Comparison of ENCODE assay signal across 8 mouse cellular contexts in the genomic region with DNA sequence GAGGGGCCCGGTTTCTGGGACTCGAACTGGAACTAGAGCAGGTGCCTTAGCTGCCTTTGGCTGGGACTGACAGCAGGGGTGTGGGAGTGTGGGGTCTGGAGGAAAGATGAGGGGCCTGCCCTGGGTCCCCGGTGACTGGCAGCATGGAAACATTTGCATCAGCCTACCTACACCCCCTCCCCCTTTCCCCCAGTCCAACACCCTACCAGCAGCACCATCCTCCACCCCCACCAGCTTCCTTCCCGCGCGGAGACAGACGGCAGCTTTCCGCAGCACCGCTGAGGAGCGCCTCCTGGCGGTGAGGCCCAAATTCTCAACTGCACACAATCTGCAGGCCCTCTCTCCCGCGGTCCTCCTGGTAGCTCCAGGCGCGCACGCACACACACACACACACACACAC. TPM values are rescaled to one million over a fixed set of nuclear protein-coding genes. Genes with fewer than 3 reads are reported as not detected.
DNase-seq lines count a peak whose midpoint lies in the region; ATAC-seq and TF ChIP-seq lines count a peak whose summit lies in the region.
"Had no signal": no experiment of that assay in that cellular context is flagged by ENCODE, and none has a peak within 500 bp of the region (broad histone marks: within the 10 kb centered on the region; RNA-seq: fewer than 3 reads in every experiment).

No protein-coding gene starts in this region.

- peak in 1 of 2 experiments; percentile 80; a peak in 2 of 4 replicates for TF ChIP-seq CTCF in CH12.LX (conservative IDR thresholded peaks at IDR 0.05 in 1 of 2, IDR thresholded peaks at IDR 0.05 in 1 of 2; ENCODE audit: low read depth in 2 of 2, low read length in 2 of 2)

- WGBS in hindbrain, embryonic 10.5 days: 4% methylated on average over 16 of the region's 16 CpGs
- WGBS in midbrain, embryonic 11.5 days: 4% methylated on average over 12 of the region's 16 CpGs

- intact Hi-C loops in left cerebral cortex, postnatal 10 days (cut with DNase I): loop anchor here (2.0 to 5.0 kb wide), 5 partner anchors 40 to 255 kb away; no protein-coding TSS in a partner anchor

- H3K4me1 ChIP-seq in CH12.LX (ENCODE audit: control insufficient read depth in 1 of 2, insufficient read depth in 2 of 2): peaks cover 24 to 54% of the 10 kb centered on the region in 2 experiments
- H3K4me1 ChIP-seq in hindbrain, embryonic 10.5 days (replicated peaks): peaks cover 54% of the 10 kb centered on the region
- peaks cover 19% of the 10 kb centered on the region for H3K4me1 ChIP-seq in midbrain, embryonic 11.5 days (ENCODE audit: control insufficient read depth, insufficient read depth, low read length)

- dilution Hi-C loops in CH12.LX (cut with MboI; ENCODE audit: extremely low pct_ligation_motif_present, extremely low pct_unique_long_range_greater_than_20kb, low sequenced_read_pairs): no loop called here

- no peak overlapping the region for H3K27ac ChIP-seq in CH12.LX (ENCODE audit: insufficient read depth, low read depth)
- H3K27ac ChIP-seq in hindbrain, embryonic 10.5 days: 0 out of 2 replicates have a peak overlapping the region, but pooled peaks have one; percentile 80
- no peak overlapping the region for H3K27ac ChIP-seq in midbrain, embryonic 11.5 days (ENCODE audit: low read depth, low read length)
- H3K27ac ChIP-seq: heart, embryonic 15.5 days had no signal

- H3K4me3 ChIP-seq in CH12.LX (replicated peaks in 1 of 3; ENCODE audit: low read depth in 2 of 3, low read length in 2 of 3, poor library complexity in 1 of 3): no peak overlapping the region
- peak overlapping the region; percentile 57 for H3K4me3 ChIP-seq in hindbrain, embryonic 10.5 days
- peak overlapping the region; percentile 41; the same call in 1 of the 2 replicates for H3K4me3 ChIP-seq in midbrain, embryonic 11.5 days (ENCODE audit: low read depth, low read length)

- no peak for TF ChIP-seq EP300 in CH12.LX (IDR thresholded peaks at IDR 0.05; ENCODE audit: low read length)

- no peak overlapping the region for H3K9ac ChIP-seq in CH12.LX (ENCODE audit: insufficient read depth, low read depth)
- no peak overlapping the region for H3K9ac ChIP-seq in midbrain, embryonic 11.5 days (ENCODE audit: low read length)
- H3K9ac ChIP-seq: heart, embryonic 15.5 days had no signal

- H3K27me3 ChIP-seq in CH12.LX (replicated peaks): peaks cover 51% of the 10 kb centered on the region
- H3K27me3 ChIP-seq in hindbrain, embryonic 10.5 days (ENCODE audit: insufficient read depth, poor library complexity, severe bottlenecking): peaks cover 68% of the 10 kb centered on the region
- H3K27me3 ChIP-seq in midbrain, embryonic 11.5 days (ENCODE audit: control insufficient read depth, insufficient read depth, low read length): peaks cover 16% of the 10 kb centered on the region

- H3K9me3 ChIP-seq in CH12.LX (replicated peaks; ENCODE audit: low read length): no peaks in the 10 kb centered on the region
- no peaks in the 10 kb centered on the region for H3K9me3 ChIP-seq in hindbrain, embryonic 10.5 days
- no peaks in the 10 kb centered on the region for H3K9me3 ChIP-seq in midbrain, embryonic 11.5 days (ENCODE audit: control insufficient read depth, low read length)
- H3K9me3 ChIP-seq: heart, embryonic 15.5 days had no signal

- TF ChIP-seq POLR2A in CH12.LX (IDR thresholded peaks at IDR 0.05; ENCODE audit: low read depth, low read length): no peak

- H3K4me2 ChIP-seq in CH12.LX (ENCODE audit: insufficient read depth, low read depth, poor library complexity, severe bottlenecking): peak overlapping the region; percentile 48
- H3K4me2 ChIP-seq in midbrain, embryonic 11.5 days: peak overlapping the region; percentile 70

- no peaks in the 10 kb centered on the region for H3K79me2 ChIP-seq in CH12.LX (replicated peaks; ENCODE audit: control insufficient read depth, extremely low read depth, insufficient read depth, poor library complexity, severe bottlenecking)

- in situ Hi-C loops in CH12.LX (cut with MboI; ENCODE audit: low pct_ligation_motif_present, low pct_unique_long_range_greater_than_20kb, low sequenced_read_pairs): no loop called here

- TF ChIP-seq RAD21 in CH12.LX (IDR thresholded peaks at IDR 0.05; ENCODE audit: low read depth, low read length): peak; percentile 50

- H3K36me3 ChIP-seq in CH12.LX (replicated peaks in 1 of 2; ENCODE audit: control insufficient read depth in 1 of 2, insufficient read depth in 1 of 2, low read length in 1 of 2): no peaks in the 10 kb centered on the region
- no peaks in the 10 kb centered on the region for H3K36me3 ChIP-seq in hindbrain, embryonic 10.5 days
- H3K36me3 ChIP-seq in midbrain, embryonic 11.5 days (ENCODE audit: control insufficient read depth, insufficient read depth, low read length): no peaks in the 10 kb centered on the region
- H3K36me3 ChIP-seq: heart, embryonic 15.5 days had no signal

- peak; percentile 59 for DNase-seq in CH12.LX (ENCODE audit: extremely low read depth)
- peak; percentile 42 for DNase-seq in adrenal gland, adult 2 months
- peak; percentile 45 for DNase-seq in embryo, embryonic 11.5 days (ENCODE audit: low read depth, low spot score)
- DNase-seq in hindbrain, embryonic 10.5 days (ENCODE audit: low spot score): peak; percentile 80
- DNase-seq in left cerebral cortex, postnatal 10 days (ENCODE audit: extremely low spot score in 1 of 2, low spot score in 2 of 2): peak; percentile 84 to 86
- peak; percentile 98 for DNase-seq in midbrain, embryonic 11.5 days (ENCODE audit: low spot score, missing footprints)
- peak; percentile 30 to 84 for DNase-seq in spleen, postnatal 10 days (ENCODE audit: low spot score in 2 of 2)

- ATAC-seq in midbrain, embryonic 11.5 days (ENCODE audit: low FRiP score): peak; percentile 43

TF ChIP-seq in CH12.LX, 34 proteins besides CTCF, POLR2A, EP300 and RAD21:
- TF ChIP-seq USF1 (IDR thresholded peaks at IDR 0.05; ENCODE audit: low read depth, low read length) (no peak), ETS1 (conservative IDR thresholded peaks at IDR 0.05; ENCODE audit: low read depth, low read length) (no peak), ZNF384 (IDR thresholded peaks at IDR 0.05; ENCODE audit: low read depth, low read length) (no peak), CHD2 (IDR thresholded peaks at IDR 0.05; ENCODE audit: low read length) (peak; percentile 49; the same call in 1 of the 2 replicates), KAT2A (IDR thresholded peaks at IDR 0.05; ENCODE audit: insufficient replicate concordance, low read length) (no peak), ELF1 (IDR thresholded peaks at IDR 0.05; ENCODE audit: low read depth, low read length) (no peak), CHD1 (IDR thresholded peaks at IDR 0.05; ENCODE audit: low read depth, low read length) (no peak), ZKSCAN1 (IDR thresholded peaks at IDR 0.05; ENCODE audit: borderline replicate concordance, low read depth, low read length) (no peak), MAX (IDR thresholded peaks at IDR 0.05; ENCODE audit: low read length) (no peak), MYC (IDR thresholded peaks at IDR 0.05; ENCODE audit: low read depth, low read length) (no peak), E2F4 (IDR thresholded peaks at IDR 0.05; ENCODE audit: insufficient replicate concordance, low read depth, low read length) (0 out of 2 replicates have a peak, but pooled peaks have one; percentile 48), NRF1 (IDR thresholded peaks at IDR 0.05; ENCODE audit: low read depth, low read length) (no peak), GABPA (IDR thresholded peaks at IDR 0.05; ENCODE audit: insufficient replicate concordance, low read depth, low read length) (no peak), MEF2A (IDR thresholded peaks at IDR 0.05; ENCODE audit: borderline replicate concordance, low read depth, low read length) (no peak), POLR2AphosphoS2 (IDR thresholded peaks at IDR 0.05; ENCODE audit: low read depth, low read length) (no peak), MAFK (IDR thresholded peaks at IDR 0.05; ENCODE audit: insufficient replicate concordance, low read length) (no peak), MAZ (IDR thresholded peaks at IDR 0.05; ENCODE audit: low read depth, low read length) (0 out of 2 replicates have a peak, but pooled peaks have one; percentile 31), HCFC1 (IDR thresholded peaks at IDR 0.05; ENCODE audit: low read depth, low read length) (no peak), BHLHE40 (IDR thresholded peaks at IDR 0.05; ENCODE audit: low read depth, low read length) (no peak), SMC3 (IDR thresholded peaks at IDR 0.05; ENCODE audit: low read depth, low read length) (peak; percentile 81), NELFE (IDR thresholded peaks at IDR 0.05; ENCODE audit: low read depth, low read length) (no peak), UBTF (IDR thresholded peaks at IDR 0.05; ENCODE audit: low read depth, low read length) (no peak), IRF4 (IDR thresholded peaks at IDR 0.05; ENCODE audit: low read depth, low read length) (no peak; the same call in 1 of the 2 replicates), JUN (IDR thresholded peaks at IDR 0.05; ENCODE audit: insufficient read depth, low read depth, low read length) (no peak), RCOR1 (conservative IDR thresholded peaks at IDR 0.05; ENCODE audit: low read depth, low read length) (no peak), ZMIZ1 (IDR thresholded peaks at IDR 0.05; ENCODE audit: low read depth, low read length) (no peak), USF2 (conservative IDR thresholded peaks at IDR 0.05; ENCODE audit: low read depth, low read length) (no peak), ZC3H11A (IDR thresholded peaks at IDR 0.05; ENCODE audit: low read depth, low read length) (no peak), MXI1 (IDR thresholded peaks at IDR 0.05; ENCODE audit: low read depth, low read length) (no peak), TBP (conservative IDR thresholded peaks at IDR 0.05; ENCODE audit: low read depth, low read length) (no peak), TCF12 (IDR thresholded peaks at IDR 0.05; ENCODE audit: low read depth, low read length) (peak; percentile 25; the same call in 1 of the 2 replicates), PAX5 (IDR thresholded peaks at IDR 0.05; ENCODE audit: low read length) (no peak), SIN3A (IDR thresholded peaks at IDR 0.05; ENCODE audit: low read length) (no peak)

RNA-seq across cellular contexts. Expression of a gene that starts 1.5 kb away (rescaled TPM):
- total RNA-seq in CH12.LX (2012; rRNA removed) (0.04 and 0.21 TPM in 2 replicates), CH12.LX (2014; rRNA removed) (0.04 and 0.05 TPM in 2 replicates)
- polyA plus RNA-seq in CH12.LX (2012; ENCODE audit: insufficient read length, low read depth): 0.11 and 0.19 TPM in 2 replicates
- total RNA-seq in adrenal gland, adult 2 months (2021): 10 to 100 TPM; 20.3 to 20.8 TPM
- polyA plus RNA-seq in adrenal gland, adult 2 months (2012; rRNA removed): 22.6 and 23.8 TPM in 2 replicates
- polyA plus RNA-seq in hindbrain, embryonic 10.5 days (2016; fragmentation: Nextera tagmentation; extraction: Ambion mirVana): 6.7 and 10.2 TPM in 2 replicates
- 100 to 1,000 TPM; 641 to 656 TPM for total RNA-seq in left cerebral cortex, postnatal 10 days (2021)
- polyA plus RNA-seq in midbrain, embryonic 11.5 days (2014; fragmentation: Nextera tagmentation; extraction: Ambion mirVana): 14.7 and 14.8 TPM in 2 replicates

Comparison
In these comparisons a context has a peak if more than half of its experiments do, and no peak if none do; other contexts are left out.
1. DNase-seq: peak in every context shown above with its lines; median percentile 98 in midbrain, embryonic 11.5 days; 85 in left cerebral cortex, postnatal 10 days; 80 in hindbrain, embryonic 10.5 days; 59 in CH12.LX; 57 in spleen, postnatal 10 days; 45 in embryo, embryonic 11.5 days; 42 in adrenal gland, adult 2 months.
2. H3K4me3 ChIP-seq: peak in hindbrain, embryonic 10.5 days (single experiment) and midbrain, embryonic 11.5 days (single experiment); none in CH12.LX (0 of 3).